Mouse (Mus musculus): ENCODE data around the gene Med12l. TPM values are rescaled to one million over a fixed set of nuclear protein-coding genes. Genes with fewer than 3 reads are reported as not detected.

The Med12l gene
- total RNA-seq, 2 experiments from 2014 or later, result 11.2 to 14.4 TPM

GRCm38 (mm10) chr3:59191674-59192073 lies 186.0 kb downstream of the Med12l start:
- DNase-seq, result no peak

DNA sequence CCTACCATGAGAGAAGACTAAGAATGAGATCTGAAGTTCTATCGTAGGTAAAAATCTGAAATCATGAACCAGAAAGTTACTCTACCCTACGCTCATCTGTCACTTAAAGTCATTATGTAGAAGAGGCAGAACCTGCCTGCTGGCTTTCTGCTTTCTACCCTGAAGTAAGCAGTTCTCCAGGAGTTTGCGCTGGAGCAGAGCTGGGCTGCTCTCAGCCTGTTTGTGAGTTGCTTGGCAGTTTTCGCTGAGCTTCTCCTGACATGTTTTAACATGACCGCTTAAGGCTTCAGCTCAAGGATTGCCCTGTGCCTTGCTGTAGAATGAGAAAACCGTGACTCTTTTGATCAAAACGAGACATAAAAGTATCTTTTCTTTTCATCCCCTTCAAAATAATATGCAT lies 188.5 kb downstream of the Med12l start:
- no peak for DNase-seq

GRCm38 (mm10) chr3:59194938-59195337 lies 189.3 kb downstream of the Med12l start, which contains the start of gene Gpr87:
Gene Gpr87, minus strand, starts transcription at chr3:59195104.
- no peak for DNase-seq

GRCm38 (mm10) chr3:59197329-59197948 lies 191.8 kb downstream of the Med12l start:
- no peak for DNase-seq

DNA sequence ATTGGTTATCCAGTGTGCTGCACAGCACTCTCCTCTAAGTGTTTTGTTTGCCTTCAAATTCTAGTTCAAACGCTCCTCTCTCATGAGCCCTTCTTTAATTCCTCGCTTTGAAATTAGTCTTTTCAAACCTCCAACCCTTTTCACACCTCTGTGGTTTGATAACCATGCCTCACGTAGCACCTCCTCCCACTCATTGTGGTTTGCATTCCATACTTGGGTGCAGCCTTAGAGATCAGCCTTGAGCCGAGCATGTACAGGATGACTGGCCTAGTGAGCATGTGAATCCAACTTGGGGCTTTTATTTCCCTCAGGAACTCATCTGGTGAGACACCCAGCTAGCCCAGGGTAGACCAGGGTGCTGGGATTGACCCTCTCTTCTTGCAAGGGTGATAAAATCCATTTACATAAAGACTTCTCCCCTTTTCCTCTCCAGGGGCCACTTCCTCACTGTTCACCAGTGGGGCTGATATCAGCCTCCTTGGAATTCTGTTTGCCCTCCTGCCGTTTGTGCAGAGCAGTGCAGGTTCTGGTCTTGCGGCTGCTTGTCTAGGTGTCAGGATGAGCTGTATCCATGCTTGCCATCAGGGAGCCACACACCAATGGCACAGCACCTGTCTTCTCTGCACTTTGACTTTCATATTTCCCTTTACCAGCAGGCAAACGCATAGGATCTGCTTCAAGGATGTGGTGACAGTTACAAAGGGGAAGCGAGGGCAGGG lies 198.3 kb downstream of the Med12l start:
- no peak for DNase-seq

DNA sequence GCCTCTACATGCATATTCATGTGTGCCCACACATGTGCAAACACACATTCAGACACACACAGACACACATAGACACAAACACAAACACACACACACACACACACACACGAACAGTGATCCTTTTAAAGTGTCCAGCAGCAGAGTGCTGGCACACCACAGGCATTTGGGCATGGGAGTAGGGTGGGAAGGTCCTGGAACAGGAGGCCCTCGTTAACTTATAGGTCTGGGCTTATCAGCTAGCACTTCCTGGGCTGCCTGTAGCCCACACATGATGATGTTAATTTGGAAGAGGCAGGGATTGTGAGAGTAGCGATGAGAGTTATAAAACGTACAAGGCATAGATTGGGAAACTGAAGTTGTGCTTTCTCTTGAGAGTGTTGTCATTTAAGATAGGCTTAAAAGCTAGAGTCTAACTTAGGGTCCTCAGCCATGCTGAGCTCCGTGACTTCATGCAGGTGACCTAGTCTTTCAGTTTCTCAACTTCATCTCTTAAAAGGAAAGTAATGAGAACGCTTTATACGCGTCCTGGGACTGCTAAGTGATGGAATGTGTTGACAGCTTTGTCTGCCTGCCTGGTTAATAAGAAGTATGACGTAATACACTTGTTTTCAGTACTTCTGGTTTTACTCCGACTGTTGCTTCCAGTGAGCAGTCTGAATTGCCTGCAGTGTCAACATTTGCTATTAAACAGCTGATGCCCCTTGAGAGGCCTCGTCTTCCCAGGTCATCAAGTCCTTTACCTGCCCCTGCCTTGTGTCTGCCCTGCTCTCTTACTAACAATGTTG lies 199.3 kb downstream of the Med12l start:
- DNase-seq, result no peak

DNA sequence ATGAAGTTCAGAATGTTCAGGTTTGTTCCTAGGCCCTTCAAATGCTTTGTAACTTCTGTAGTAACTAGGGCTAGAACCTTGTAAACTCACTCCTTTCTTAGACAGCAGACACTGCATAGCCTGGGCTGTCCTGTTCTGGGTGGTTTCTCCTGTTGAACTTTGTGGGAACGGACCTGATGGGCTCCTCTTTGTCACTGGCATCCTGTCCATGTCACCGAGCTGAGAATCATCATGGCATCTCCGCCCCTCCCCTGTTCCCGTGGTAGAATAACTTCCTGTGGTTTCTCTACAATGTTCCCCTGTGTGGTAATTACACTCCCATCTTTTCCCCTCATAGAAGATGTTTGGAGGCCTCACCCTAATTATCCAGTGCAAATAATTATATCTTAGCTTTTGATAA lies 200.3 kb downstream of the Med12l start:
- DNase-seq, result no peak

- DNase-seq, result peak; percentile 50
Measured at GRCm38 (mm10) chr3:59208650-59209548, 203.3 kb downstream of the Med12l start.

DNA sequence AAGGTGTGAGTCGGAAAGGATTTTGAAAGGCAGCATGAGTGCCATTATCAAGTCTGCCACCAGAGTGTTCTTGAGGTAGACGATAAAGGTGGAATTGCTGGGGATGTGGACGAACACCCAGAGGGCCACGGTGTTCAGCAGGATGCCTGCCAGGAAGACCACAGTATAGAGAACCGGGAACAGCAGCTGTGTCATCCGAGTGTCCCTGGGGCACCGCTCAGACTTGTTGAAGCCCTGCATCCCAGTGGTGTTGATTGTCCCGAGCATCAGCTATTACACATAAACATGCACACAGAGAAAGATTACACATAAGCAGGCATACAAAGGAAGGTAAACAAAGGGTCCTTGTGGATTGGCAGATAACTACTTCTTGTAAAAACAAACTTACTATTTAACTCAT lies 204.5 kb downstream of the Med12l start:
- DNase-seq, result no peak

GRCm38 (mm10) chr3:59210727-59211126 lies 205.1 kb downstream of the Med12l start, which contains the start of gene P2ry13:
Gene P2ry13, minus strand, starts transcription at chr3:59210882.
- DNase-seq, result no peak

GRCm38 (mm10) chr3:59211784-59212183 lies 206.2 kb downstream of the Med12l start:
- no peak for DNase-seq

DNA sequence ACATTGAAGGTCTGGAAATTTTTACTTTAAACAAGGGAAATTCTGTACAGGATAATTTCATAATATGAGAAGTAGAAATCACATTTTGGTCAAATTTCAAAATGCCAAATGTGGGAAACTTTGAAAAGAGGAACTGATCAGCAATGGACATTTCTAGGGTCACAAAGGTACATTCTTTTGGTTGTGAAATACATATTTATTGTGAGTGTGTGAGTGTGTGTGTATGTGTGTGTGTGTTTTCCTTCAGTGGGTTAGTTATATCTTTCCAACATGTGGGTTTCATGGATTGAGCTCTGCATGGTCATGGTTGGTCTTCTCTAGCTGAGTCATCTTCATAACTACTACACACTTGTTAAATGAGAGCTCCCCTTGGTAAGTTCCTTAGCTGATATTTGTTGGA lies 206.8 kb downstream of the Med12l start:
- DNase-seq, result no peak

DNA sequence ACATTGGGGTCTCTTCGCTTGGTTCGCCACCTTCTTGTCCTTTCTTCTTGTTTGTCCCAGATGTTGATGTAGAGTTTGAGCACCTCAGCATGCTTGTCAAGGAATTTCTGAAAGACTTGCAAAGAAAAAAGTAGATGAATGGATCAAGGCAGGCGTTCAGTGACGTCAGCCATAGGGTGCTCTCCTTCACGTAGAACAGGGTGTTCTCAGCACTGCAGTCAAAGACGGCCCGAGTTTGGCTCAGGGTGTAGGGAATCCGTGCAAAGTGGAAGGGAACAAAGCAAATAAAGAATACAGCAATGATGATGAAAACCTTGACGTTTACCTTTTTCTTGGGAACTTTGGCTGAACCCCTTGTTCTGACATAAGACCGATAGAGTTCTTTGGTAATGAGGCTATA lies 211.6 kb downstream of the Med12l start:
- DNase-seq, result no peak

DNA sequence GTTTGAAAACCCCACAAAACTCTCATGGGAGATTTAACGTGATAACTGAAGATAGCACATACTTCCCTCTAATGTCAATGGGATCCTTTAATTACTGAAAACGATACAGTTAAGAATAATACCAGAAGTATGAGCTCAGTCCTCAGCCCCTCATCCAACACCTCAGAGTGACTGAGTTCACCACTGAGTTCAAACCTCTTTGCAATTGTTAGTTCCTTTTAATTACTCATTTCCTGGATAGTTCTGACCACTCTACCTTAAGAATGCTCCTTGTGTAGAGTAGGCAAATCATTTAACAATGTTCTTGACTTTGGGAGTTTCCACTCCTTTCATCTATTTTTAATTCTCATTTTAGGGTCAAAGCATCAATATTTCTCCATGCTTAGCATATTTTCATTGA lies 213.7 kb downstream of the Med12l start:
- no peak for DNase-seq

- no peak for DNase-seq
Measured at GRCm38 (mm10) chr3:59222303-59222702, 216.7 kb downstream of the Med12l start.

DNA sequence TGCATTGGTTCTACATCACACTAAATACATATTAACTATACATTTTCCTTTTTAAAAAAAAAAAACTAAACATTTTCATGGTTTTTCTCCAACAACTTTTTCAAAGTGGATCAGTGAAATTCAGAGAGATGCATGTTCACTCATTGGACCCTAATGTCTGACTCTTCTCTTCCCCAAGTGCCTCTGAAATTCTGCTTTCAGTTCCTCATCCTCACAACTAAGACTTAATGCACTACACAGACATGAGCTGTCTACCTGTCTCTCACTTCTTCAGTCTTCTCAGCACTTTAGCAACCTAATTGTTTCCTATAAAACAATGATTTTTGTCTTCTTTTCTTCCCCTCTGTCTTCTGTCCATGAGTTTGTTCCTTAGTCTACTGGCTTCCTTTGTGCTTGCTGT lies 219.8 kb downstream of the Med12l start:
- no peak for DNase-seq

GRCm38 (mm10) chr3:59227696-59228095 lies 222.1 kb downstream of the Med12l start:
- DNase-seq, result no peak

GRCm38 (mm10) chr3:59228730-59229551 lies 223.3 kb downstream of the Med12l start:
- peak; percentile 9 for DNase-seq

GRCm38 (mm10) chr3:59230912-59231311 lies 225.3 kb downstream of the Med12l start:
- no peak for DNase-seq

GRCm38 (mm10) chr3:59234878-59235277 lies 229.3 kb downstream of the Med12l start:
- no peak for DNase-seq

DNA sequence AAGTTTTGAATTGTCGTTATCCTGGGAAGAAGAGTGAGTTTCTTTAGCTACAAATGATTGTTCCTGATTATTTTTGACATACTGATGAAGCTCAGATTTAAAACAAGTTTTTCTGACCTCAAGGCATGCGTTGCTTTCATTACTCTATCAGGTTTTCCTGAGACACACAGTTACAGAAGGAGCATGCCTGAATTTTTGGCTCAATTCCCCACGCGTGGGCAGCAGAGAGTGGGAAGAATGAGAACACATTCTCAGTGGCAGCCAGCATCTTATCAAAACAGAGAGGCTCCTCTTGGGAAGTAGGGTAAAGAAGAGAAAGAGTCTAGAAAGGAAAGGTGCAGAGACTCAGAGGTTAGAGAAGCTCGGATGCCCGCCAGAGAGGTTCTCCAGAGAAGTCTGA lies 237.8 kb downstream of the Med12l start:
- peak; percentile 10 for DNase-seq
